Mouse (Mus musculus) liver, embryonic 14.5 days (tissue): ENCODE data around the gene Myocd.

Experiments
- CTCF ChIP-seq: IDR thresholded peaks from 2 replicates; pipeline ENCODE4 v1.5.1; 2016; ENCODE audit warnings: antibody characterized with exemption, low read depth, control low read depth
- EP300 ChIP-seq: IDR thresholded peaks from 2 replicates; pipeline ENCODE4 v1.6.1; 2016; ENCODE audit warnings: antibody characterized with exemption, low read depth

- no peak for TF ChIP-seq CTCF
- TF ChIP-seq EP300: no peak
Observed at GRCm38 (mm10) chr11:65135251-65135739, 134.5 kb downstream of the Myocd start.
